Mouse (Mus musculus): ENCODE measurements around the gene Il4i1.

GRCm38 (mm10) chr7:44832763-44833162 lies 16.6 kb downstream of the Il4i1 start:
- no peak for TF ChIP-seq CTCF (IDR thresholded peaks at IDR 0.05; ENCODE audit: low read depth)
- TF ChIP-seq EP300 (IDR thresholded peaks at IDR 0.05; ENCODE audit: low read depth) = no peak
